Mouse (Mus musculus): Measurements from ENCODE around the gene Lbr. TPM values are rescaled to one million over a fixed set of nuclear protein-coding genes. Genes with fewer than 3 reads are reported as not detected.
"Not testable (repeated sequence)": the region's sequence is repeated elsewhere in the genome, so short reads cannot be mapped to it uniquely, and the experiment has no call there.

Gene Lbr
- polyA plus RNA-seq, 1 experiment from 2014 or later, result 137 TPM

DNA sequence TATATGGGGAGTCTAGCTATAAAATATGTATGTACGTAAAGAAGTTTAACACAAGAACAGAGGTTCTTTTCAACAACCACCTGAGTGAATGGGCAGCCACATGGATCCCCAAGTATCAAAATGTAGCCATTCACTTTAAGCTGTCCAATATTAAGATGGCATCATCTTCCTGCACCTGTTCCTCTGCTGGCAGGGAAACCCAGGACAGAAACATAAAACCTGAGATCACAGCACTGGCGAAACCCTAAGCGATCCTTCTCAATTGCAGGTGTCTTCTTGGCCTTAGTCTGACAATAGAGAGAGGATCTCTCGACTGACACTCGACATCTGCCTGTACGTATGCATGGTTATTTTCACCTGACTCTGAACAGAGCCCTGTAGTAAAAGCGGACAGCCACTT is 16.1 kb downstream of the Lbr start:
- H3K9ac ChIP-seq, result no peak overlapping the region
- H3K4me2 ChIP-seq, result no peak overlapping the region
- peaks cover 92% of the 10 kb centered on the region for H3K36me3 ChIP-seq
- H3K27me3 ChIP-seq, result no peaks in the 10 kb centered on the region
- H3K4me1 ChIP-seq, result no peaks in the 10 kb centered on the region
- 95% methylated on average over 7 of the region's 7 CpGs for whole genome bisulfite sequencing
- no peak overlapping the region for H3K4me3 ChIP-seq
- no peak overlapping the region for H3K27ac ChIP-seq
- no peak for ATAC-seq (ENCODE audit: borderline replicate concordance, extremely low read depth, low FRiP score, low TSS enrichment)
- H3K9me3 ChIP-seq, result no peaks in the 10 kb centered on the region

DNA sequence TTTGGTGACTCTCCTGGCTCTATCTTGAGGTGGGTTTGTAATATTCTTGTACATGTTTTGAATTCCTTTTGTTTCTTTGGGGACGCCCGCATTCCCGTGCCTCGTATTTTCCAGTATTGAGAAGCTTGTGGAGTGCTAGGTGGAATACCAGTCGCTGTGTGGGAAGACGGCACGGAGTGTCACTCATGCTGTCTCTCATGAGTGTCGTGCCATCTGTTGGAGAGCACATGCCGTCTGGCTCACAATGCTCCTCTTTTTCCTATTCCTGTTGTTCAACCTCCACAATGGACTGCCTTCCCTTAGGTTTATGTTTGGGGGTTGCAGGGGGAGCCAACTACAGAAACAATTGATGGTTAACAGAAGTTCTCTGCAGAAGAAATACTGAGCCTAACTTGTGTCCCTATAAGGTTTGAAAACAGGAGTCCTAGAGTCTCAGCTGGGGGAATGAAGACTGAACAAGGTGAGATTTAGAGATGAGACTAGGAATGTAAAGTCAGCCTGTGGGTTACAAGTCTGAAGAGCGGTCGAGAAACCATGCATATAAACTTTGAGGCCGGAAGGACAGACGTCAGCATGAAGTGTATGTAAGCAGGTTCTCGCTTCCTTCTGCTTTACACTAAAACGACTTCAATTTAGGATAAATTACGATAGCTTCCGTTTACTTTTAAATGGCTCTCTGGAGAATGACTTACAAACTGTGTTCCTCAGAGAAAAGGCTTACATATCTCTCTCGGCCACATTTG is 31.2 kb downstream of the Lbr start:
- no peak overlapping the region for H3K27ac ChIP-seq
- no peaks in the 10 kb centered on the region for H3K4me1 ChIP-seq
- H3K9me3 ChIP-seq, result no peaks in the 10 kb centered on the region
- H3K9ac ChIP-seq, result no peak overlapping the region
- no peaks in the 10 kb centered on the region for H3K27me3 ChIP-seq
- no peak overlapping the region for H3K4me2 ChIP-seq
- no peak for ATAC-seq (ENCODE audit: borderline replicate concordance, extremely low read depth, low FRiP score, low TSS enrichment)
- H3K36me3 ChIP-seq, result peaks cover 27% of the 10 kb centered on the region
- 84% methylated on average over 18 of the region's 18 CpGs for WGBS
- H3K4me3 ChIP-seq, result no peak overlapping the region

DNA sequence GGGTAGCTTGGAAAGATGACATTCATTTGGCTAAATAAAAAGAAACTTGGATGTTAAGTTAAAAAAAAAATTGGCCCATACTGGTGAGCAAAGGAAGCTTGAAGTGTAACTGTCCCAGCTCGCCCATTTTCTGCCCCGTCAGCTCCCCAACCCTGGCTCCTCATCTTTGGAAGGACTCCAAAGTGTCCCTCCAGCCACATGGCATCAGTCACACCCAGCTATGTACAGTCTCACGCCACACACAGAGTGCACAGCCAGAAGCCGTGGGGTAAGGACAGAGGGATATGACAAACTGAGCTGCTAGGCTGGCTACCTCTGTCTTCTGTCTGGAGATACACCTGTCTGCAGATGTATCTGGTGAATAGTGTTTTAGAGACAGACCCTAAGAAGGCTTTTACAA is 42.2 kb downstream of the Lbr start:
- H3K27ac ChIP-seq, result no peak overlapping the region
- H3K36me3 ChIP-seq, result no peaks in the 10 kb centered on the region
- 44% methylated on average over 4 of the region's 4 CpGs for WGBS
- ATAC-seq (ENCODE audit: borderline replicate concordance, extremely low read depth, low FRiP score, low TSS enrichment), result no peak
- H3K9me3 ChIP-seq, result no peaks in the 10 kb centered on the region
- no peaks in the 10 kb centered on the region for H3K27me3 ChIP-seq
- no peaks in the 10 kb centered on the region for H3K4me1 ChIP-seq
- H3K4me2 ChIP-seq, result no peak overlapping the region
- no peak overlapping the region for H3K9ac ChIP-seq
- H3K4me3 ChIP-seq, result no peak overlapping the region

DNA sequence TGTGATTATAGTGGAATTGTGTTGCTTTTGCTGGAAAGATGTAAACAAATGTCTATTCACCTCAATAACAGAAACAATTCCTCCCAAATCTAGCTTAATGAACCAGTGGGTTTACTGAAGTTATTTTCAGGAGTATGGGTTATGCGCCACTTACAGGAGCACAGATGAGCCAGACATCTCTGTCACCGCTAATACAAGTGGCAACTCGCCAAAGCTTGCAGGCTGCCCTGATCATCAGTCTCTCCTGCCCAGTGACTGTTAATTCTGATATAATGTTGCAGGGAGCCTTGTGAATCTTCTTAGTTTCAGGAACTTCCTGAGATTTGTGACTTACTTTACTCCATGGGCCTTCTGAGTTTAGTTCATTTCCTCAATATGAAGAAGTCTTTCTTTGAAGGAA is 42.9 kb downstream of the Lbr start:
- ATAC-seq (ENCODE audit: borderline replicate concordance, extremely low read depth, low FRiP score, low TSS enrichment), result no peak
- 77% methylated on average over 3 of the region's 3 CpGs for WGBS
- Histone ChIP-seq H3K36me3 (no peaks in the 10 kb centered on the region), H3K9ac (no peak overlapping the region), H3K4me1 (no peaks in the 10 kb centered on the region), H3K9me3 (no peaks in the 10 kb centered on the region), H3K27me3 (no peaks in the 10 kb centered on the region), H3K27ac (no peak overlapping the region), H3K4me2 (no peak overlapping the region), H3K4me3 (no peak overlapping the region)

DNA sequence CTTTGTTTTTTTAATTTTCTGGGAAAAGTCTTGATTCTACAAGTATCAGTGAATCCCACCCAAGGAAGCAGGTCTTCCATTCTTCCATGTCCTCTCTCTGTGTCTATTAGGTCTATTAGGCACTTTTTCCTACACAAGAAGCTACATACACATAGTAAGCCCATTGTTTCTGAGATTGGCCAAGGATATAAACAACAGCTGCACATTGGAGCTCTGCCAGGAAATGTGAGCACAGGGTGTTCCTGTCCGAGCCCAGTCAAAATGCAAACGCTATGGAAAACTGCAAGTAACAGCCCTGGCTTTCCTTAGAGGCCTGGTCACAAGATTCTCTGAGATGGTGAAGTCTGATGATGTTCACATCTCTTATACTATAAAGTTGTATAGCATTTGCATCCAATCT is 49.3 kb downstream of the Lbr start:
- Histone ChIP-seq H3K9ac (no peak overlapping the region), H3K36me3 (no peaks in the 10 kb centered on the region), H3K4me2 (no peak overlapping the region), H3K9me3 (no peaks in the 10 kb centered on the region), H3K27ac (peak overlapping the region; percentile 57), H3K4me3 (no peak overlapping the region), H3K4me1 (no peaks in the 10 kb centered on the region), H3K27me3 (no peaks in the 10 kb centered on the region)
- ATAC-seq (ENCODE audit: borderline replicate concordance, extremely low read depth, low FRiP score, low TSS enrichment), result peak; percentile 86
- WGBS, result 21% methylated on average over 2 of the region's 2 CpGs

DNA sequence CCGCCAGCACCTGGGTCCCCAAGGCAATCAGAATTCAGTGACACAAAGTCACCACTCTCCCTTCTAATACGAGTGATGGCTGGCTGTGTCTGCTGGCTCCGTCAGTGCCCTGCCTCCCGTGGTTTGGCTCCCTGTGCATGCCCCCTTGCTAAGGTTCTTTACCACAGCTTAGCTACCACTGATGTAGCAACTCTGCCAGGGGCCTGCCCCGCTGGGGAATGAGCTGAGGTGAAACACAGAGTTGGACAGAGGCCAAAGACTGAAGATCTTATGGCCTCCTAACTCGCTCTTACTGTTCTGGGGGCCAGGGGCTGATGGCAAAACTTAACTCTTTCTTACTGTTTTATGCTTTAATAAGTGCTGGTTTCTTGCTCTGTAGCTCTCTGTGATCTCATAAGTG is 52.9 kb downstream of the Lbr start:
- no peaks in the 10 kb centered on the region for H3K27me3 ChIP-seq
- H3K9ac ChIP-seq, result no peak overlapping the region
- H3K27ac ChIP-seq, result no peak overlapping the region
- 31% methylated on average over 6 of the region's 6 CpGs for WGBS
- no peaks in the 10 kb centered on the region for H3K4me1 ChIP-seq
- no peaks in the 10 kb centered on the region for H3K9me3 ChIP-seq
- no peaks in the 10 kb centered on the region for H3K36me3 ChIP-seq
- ATAC-seq (ENCODE audit: borderline replicate concordance, extremely low read depth, low FRiP score, low TSS enrichment), result no peak
- H3K4me2 ChIP-seq, result no peak overlapping the region
- no peak overlapping the region for H3K4me3 ChIP-seq

DNA sequence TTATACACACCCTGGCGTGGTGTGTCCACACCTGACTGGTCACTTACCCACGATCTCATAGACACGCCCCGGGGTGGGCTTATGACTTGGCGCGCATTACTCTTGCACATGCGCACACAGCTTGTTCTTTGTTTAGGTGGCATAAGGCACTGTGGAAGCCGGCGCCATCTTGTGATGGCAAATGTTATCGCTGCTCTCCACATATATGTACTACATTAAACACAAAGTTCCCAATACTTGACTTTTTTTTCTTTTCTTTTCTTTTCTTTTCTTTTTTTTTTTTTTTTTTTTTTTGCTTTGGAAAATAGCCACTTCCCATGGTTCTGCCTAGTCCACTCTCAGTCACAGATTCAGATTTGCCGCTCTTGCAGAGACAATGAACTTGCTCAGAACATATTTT is 60.2 kb downstream of the Lbr start:
- WGBS, result 94% methylated on average over 11 of the region's 11 CpGs
- not testable (repeated sequence) for H3K9ac ChIP-seq; H3K27me3 ChIP-seq; H3K9me3 ChIP-seq; H3K36me3 ChIP-seq; ATAC-seq (ENCODE audit: borderline replicate concordance, extremely low read depth, low FRiP score, low TSS enrichment); H3K27ac ChIP-seq; H3K4me3 ChIP-seq; H3K4me2 ChIP-seq; H3K4me1 ChIP-seq

DNA sequence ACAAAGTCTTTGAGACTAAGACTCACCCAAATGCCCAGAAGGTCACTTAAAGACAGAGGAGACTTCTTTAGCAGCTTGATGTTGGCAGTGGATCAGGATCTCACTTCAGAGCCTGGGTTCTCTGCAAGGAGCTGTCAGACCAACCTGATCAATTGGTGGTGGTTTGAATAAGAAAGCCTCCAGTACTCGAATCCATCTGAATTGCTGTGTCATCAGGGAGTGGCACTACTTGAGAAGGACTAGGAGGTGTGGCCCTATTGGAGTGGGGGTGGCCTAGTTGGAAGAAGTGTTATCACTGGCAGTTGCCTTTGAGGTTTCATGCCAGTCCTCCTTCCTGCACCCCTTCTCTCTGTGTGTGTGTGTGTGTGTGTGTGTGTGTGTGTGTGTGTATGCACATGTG is 66.3 kb downstream of the Lbr start:
- H3K36me3 ChIP-seq, result no peaks in the 10 kb centered on the region
- no peak overlapping the region for H3K27ac ChIP-seq
- WGBS, result 31% methylated on average over 1 of the region's 1 CpGs
- no peak overlapping the region for H3K9ac ChIP-seq
- no peaks in the 10 kb centered on the region for H3K9me3 ChIP-seq
- H3K4me3 ChIP-seq, result no peak overlapping the region
- no peaks in the 10 kb centered on the region for H3K27me3 ChIP-seq
- no peak overlapping the region for H3K4me2 ChIP-seq
- H3K4me1 ChIP-seq, result no peaks in the 10 kb centered on the region
- no peak for ATAC-seq (ENCODE audit: borderline replicate concordance, extremely low read depth, low FRiP score, low TSS enrichment)

DNA sequence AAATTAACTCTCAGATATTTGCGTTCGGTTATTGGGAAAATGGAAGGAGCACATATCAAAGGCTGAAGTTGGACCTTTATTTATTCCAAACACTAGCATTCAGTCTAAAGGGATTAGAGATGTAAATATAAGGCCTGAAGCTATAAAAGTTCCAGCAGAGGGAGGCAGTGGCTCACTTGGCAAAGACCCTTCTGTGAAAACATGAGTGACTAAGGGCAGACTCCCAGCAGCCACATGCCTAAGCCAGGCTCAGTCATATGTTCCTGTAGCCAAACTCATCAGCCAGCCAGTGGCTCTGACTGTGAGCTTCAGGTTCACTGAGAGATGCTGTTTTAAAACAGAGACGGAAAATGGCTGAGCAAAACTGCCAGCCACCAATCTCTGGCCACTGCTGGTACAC is 71.0 kb downstream of the Lbr start:
- Histone ChIP-seq H3K27ac (no peak overlapping the region), H3K4me3 (no peak overlapping the region), H3K36me3 (no peaks in the 10 kb centered on the region), H3K4me1 (no peaks in the 10 kb centered on the region), H3K9ac (no peak overlapping the region), H3K4me2 (no peak overlapping the region), H3K9me3 (no peaks in the 10 kb centered on the region), H3K27me3 (no peaks in the 10 kb centered on the region)
- no peak for ATAC-seq (ENCODE audit: borderline replicate concordance, extremely low read depth, low FRiP score, low TSS enrichment)
- 96% methylated on average over 3 of the region's 3 CpGs for WGBS

DNA sequence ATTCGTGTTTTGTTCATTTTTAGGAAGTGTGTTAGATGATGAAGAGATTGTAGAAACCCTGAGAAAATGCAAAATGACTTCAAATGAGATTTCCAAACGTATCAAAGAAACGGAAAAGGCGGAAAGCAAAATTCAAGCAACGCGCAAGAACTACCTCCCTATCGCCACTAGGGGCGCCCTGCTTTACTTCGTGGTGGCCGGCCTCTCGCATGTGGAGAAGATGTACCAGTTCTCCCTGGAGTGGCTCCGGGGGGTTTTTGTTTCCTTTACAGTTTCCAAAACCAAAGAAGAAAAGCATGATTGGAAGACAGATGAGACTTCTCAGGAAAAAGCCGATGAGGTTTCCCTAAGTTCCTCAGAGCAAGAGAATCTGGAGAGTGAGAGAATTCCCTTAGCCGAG is 73.5 kb downstream of the Lbr start:
- Histone ChIP-seq H3K36me3 (no peaks in the 10 kb centered on the region), H3K27ac (no peak overlapping the region), H3K27me3 (no peaks in the 10 kb centered on the region), H3K9ac (no peak overlapping the region), H3K9me3 (no peaks in the 10 kb centered on the region), H3K4me2 (no peak overlapping the region), H3K4me1 (no peaks in the 10 kb centered on the region), H3K4me3 (no peak overlapping the region)
- 60% methylated on average over 14 of the region's 14 CpGs for WGBS
- ATAC-seq (ENCODE audit: borderline replicate concordance, extremely low read depth, low FRiP score, low TSS enrichment), result no peak

Other genes starting within 250 kb of the Lbr start
- 12.3 and 12.6 TPM in 2 replicates for gene Enah, start 176.9 kb upstream of the Lbr start, polyA plus RNA-seq (2015; fragmentation: Nextera tagmentation; extraction: Ambion mirVana)